Mouse (Mus musculus): ENCODE measurements at regions not wholly inside any gene's neighbourhood (a gene's known extent, or its start where the extent isn't known, plus 50 kb on each side); places are given as distances from the start of the nearest gene placed in this dataset.
"Not testable (repeated sequence)": the region's sequence is repeated elsewhere in the genome, so short reads cannot be mapped to it uniquely, and the experiment has no call there.

DNA sequence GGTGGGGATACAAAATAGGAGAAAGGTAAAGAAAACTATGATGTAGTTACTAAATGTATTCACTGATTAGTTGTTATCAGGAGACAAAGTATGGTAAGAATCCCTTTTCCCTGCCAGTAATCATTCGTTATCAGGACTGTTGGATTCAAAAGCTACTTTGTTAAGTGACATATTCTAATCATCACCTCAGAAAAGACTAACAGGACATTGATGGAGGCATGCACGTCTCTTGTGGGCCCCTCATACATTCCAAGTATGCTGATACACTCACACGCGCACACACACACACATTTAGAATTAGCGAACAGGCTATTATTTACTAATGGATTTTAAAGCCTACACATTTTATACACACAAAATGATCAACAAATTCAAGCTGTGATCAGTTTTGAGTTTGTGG is 708.8 kb downstream of the Efna5 start:
- DNase-seq (ENCODE audit: low spot score in 2 of 2), result no peak
- intact Hi-C loops (cut with DNase I), result no loop called here

DNA sequence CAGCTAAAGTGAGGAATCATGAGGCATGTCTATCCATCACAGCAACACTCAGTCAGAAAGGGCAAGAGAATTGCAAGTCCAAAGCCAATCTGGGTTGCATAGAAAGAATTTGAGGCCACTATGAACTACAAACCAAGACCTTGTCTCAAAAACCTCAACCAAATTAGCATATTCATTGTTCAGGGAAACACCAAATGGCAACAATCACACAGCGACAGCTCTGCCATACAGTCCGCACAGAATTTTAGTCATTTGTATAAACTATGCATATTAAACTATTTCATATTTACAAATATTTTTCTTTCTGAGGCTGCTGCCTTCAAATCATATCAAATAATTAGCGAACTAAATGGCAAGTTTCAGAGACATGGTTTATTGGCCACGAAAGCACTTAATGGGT is 709.6 kb downstream of the Efna5 start:
- intact Hi-C loops (cut with DNase I), result no loop called here
- DNase-seq (ENCODE audit: low spot score in 2 of 2), result no peak

DNA sequence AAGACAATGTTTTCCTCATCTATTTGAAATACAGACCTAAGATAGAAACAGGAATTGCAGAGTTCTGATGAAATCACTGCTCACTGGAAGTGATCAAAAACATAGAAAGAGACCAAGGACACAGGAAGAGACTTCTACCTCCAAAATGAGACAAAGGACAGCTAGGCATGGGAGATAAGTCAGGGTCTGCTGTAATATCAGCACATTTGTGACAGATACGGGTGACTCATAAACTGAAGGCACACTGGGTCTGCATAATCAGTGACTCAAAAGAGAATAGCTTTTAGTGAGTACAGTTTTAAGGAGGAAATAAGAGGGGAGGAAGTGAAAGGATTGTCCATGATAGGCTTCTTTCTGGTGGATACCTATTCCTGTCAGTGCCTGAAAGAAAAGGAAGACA is 719.7 kb downstream of the Efna5 start:
- DNase-seq (ENCODE audit: low spot score in 2 of 2), result no peak
- intact Hi-C loops (cut with DNase I), result loop anchor here (5.0 kb wide), 1 partner anchor 36 kb away; no protein-coding TSS in a partner anchor

DNA sequence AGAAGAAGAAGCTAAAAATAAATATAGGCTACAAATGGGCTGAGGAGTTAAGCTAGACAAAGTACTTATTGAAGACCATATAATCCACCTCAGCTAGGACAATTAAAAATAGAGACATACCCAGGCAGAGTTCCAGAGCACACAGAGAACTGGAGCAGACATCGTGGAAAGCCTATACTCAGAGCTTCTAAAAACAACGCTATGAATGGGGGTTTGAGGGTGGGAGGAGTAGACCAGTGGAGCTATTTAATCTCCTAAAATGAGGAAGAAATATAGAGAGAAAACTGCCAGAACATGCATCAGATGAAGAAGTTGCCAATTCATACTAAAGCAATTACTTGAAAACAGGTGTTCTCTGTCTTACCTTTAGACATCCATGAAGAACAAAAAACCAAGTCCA is 720.8 kb downstream of the Efna5 start:
- DNase-seq (ENCODE audit: low spot score in 2 of 2), result peak in 1 of 2 experiments; percentile 85
- intact Hi-C loops (cut with DNase I), result loop anchor here (5.0 kb wide), 1 partner anchor 37 kb away; no protein-coding TSS in a partner anchor

DNA sequence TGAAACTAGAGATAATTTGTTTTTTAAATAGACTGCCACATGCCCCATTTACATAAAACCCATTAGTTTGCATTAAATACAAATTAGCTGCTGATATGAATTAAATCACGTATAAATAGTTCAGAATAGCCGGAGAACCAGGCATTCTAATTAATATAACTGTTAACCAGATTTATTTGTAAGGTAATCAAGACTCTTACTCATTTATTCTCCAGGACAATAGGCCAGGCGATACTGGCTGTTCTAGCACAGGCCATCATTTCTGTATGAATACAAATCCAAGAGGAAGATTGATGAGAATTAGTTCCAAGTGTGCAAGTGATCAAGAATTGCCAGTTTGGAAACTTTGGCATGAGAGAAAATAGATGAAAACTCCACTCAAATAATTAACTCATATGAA is 746.1 kb downstream of the Efna5 start:
- no peak for DNase-seq (ENCODE audit: low spot score in 2 of 2)
- intact Hi-C loops (cut with DNase I), result no loop called here

DNA sequence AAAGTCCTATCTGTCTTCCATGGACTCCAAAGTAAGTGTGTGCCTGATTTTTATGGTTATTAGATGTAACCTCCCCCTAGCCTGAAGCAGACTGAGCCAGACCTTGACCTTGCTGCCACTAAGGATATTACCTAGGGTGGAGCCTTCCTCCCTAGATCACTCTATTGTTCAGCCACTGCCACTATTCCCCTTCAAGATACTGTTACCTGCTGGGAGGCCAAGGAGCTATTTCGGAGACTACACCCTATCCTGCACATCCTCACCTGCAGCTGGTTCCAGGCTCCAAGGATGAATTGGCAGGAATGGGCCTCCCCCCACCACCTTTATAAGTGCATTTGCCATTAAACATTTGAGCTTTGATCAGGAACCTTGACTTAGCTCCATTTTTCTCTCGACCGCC is 769.4 kb downstream of the Efna5 start:
- intact Hi-C loops (cut with DNase I); DNase-seq (ENCODE audit: low spot score in 2 of 2): not testable (repeated sequence)

DNA sequence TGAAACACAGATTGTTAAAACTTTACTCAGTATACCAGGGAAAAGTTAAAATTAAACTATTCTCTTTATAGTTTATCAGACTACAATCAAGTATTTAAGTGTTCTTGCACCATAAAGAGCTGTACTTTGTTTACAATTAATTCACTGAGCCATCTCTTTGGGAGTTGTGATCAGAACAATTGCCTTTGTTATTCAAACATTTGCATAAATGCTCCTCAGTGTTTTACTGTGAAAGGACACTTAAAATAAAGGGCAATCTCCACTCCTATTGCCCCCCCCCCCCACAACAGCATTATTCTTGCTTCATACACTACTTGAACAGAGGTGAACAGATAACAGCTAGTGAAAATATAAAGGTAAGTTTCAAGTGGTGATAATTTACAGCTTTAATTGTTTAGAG is 772.1 kb downstream of the Efna5 start:
- no peak for DNase-seq (ENCODE audit: low spot score in 2 of 2)
- intact Hi-C loops (cut with DNase I), result no loop called here

DNA sequence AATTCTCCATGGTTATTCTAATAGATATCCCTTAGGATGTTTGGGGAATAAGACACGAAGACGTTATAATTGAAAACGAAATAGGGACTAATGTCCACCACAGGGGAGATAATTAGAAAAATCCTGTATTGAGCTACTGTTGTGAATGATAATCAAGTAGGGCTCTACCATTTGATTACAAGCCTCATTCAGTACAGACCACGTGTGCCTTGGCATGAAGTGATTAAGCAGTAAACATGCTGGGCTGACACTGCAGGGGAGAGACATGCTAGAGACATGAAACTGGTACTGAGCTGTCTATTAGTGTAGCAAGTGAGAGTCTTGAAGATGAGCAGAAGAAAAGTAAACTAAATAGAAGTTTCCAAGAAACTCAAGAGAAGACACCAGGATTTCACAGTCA is 797.8 kb downstream of the Efna5 start:
- no peak for DNase-seq (ENCODE audit: low spot score in 2 of 2)
- intact Hi-C loops (cut with DNase I), result no loop called here

DNA sequence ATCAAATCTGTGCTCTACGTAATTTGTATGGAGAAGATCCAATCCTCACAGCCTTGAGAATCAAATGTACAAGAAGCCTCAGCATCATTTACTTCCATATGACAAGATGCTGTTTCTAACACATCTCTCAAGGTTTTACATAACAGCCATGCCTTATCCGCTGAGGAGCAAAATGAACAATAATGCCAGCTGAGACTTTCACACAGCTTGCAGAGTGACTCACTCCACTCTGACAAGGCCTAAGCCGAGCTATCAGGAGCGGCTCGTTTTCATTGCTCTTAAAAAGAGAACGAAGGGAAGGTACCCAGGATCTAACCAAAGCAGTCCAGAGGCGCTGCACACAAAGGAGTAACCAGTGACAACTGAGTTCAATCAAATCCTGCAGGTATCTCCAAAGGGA is 803.5 kb downstream of the Efna5 start:
- intact Hi-C loops (cut with DNase I), result no loop called here
- DNase-seq (ENCODE audit: low spot score in 2 of 2), result peak; percentile 25 to 80

DNA sequence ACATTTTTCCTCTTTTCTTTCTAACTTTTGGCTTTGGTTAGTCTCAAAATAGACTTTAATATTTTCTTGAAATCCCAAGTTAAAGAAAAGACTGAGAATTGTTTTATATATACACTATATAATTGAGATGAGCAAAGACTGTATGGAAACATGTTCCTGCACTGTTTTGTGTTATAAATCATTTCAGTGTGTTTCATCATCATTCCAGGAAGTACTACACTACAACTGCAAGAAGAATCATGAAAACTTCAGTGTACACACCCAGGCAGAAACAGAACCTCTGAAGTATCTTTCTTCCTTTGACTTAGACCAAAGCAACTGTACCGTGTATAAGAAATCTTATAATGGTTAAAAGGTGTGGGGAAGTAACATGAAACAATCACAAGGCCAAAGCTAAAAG is 816.2 kb downstream of the Efna5 start:
- no peak for DNase-seq (ENCODE audit: low spot score in 2 of 2)
- intact Hi-C loops (cut with DNase I), result no loop called here

DNA sequence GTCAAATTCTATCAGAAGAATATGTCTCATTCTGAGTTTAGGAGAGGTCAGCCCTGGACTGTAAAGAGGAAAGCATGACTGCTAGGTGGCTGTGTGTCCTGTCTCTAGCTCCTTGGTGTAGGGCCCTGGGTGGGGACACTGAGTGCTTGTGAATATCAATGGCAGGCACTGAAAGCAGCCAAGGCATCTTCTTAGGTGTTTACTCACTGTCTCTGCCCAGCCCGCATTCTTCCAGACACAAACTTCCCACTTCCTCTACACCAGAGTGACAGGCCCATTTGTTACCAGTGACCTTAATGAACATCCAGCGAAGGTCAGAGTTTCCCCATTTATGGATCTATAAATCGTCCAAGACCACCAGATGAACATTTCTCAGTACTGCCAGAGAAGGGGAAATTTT is 823.1 kb downstream of the Efna5 start:
- intact Hi-C loops (cut with DNase I), result no loop called here

DNA sequence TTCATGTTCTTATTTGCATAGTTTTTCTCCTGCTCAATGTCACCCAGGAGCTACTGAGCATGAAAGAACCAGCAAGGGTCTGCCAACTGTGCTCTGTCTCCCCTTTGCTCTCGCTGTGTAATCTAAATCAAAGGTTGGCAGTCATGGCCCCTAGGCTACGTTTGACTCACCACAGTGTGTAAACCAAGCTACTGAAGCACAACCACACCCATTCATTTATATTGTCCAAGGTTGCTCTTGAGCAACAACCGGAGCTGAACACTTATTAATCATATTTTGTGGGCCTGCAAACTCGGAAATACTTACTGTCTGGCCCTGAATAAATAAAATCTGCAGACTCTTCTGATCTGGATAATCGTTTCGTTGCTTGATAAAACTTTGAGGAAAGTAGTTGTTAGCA is 826.3 kb downstream of the Efna5 start:
- intact Hi-C loops (cut with DNase I), result no loop called here
- no peak for DNase-seq (ENCODE audit: low spot score in 2 of 2)

More for the DNA sequence above, 823.1 kb downstream of the Efna5 start:
- no peak for DNase-seq (ENCODE audit: low spot score in 2 of 2)

DNA sequence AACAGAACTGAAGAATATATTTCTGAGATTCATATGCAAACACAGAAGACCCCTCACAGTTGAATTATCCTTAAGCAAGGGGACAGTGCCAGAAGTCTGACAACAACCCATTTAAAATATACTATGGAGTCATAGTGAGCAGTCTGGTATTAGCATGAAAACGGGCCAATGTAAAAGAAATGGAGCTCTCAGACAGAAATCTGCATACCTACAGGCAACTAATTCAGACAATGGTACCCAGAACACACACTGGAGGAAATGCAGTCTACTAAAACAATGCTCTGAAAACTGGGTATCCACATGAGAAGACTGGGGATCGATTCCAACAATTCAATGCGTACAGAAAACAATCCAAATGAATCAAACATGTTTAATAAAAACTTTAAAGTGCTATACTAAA is 832.1 kb downstream of the Efna5 start:
- intact Hi-C loops (cut with DNase I), result no loop called here
- no peak for DNase-seq (ENCODE audit: low spot score in 2 of 2)

DNA sequence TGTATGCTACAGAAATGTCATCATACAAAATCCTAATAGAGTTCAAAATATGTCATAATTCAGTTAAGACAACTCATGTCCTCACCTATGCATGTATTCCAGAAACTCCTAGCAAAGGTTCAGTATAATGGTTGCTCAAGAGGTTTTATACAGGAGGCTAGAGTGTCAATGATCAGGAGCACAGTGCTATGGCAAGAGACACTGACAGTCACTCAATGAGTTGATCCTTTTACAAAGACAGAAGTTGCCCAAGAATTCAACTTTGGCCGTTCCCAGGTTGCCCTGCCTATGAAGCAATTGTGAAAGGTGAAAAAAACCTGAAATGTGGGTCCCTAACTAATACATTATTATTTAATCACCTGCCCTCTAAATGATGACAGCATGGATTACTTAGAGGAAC is 850.5 kb downstream of the Efna5 start:
- DNase-seq (ENCODE audit: low spot score in 2 of 2), result no peak
- intact Hi-C loops (cut with DNase I), result no loop called here
